Mouse (Mus musculus) kidney, adult 2 months (tissue): Measurements from ENCODE around the gene Sympk. TPM values are rescaled to one million over a fixed set of nuclear protein-coding genes. Genes with fewer than 3 reads are reported as not detected.

Experiments
- DNase-seq: peaks from one replicate; pipeline ENCODE4 v3.0.0; 2021
- H3K27ac ChIP-seq: fragments of 200-500 bp; 2 replicates; pipeline ENCODE4 v1.5.1; 2012; ENCODE audit warnings: low read depth, low read length, control low read depth, inconsistent platforms; ENCODE audit not compliant: insufficient read depth
- H3K27me3 ChIP-seq: fragments of 200-500 bp; replicated peaks from 2 replicates; pipeline ENCODE4 v1.6.1; 2012; ENCODE audit warnings: mild to moderate bottlenecking, moderate library complexity, low read length, inconsistent platforms; ENCODE audit not compliant: control insufficient read depth, insufficient read depth
- H3K36me3 ChIP-seq: fragments of 200-500 bp; 2 replicates; pipeline ENCODE4 v1.6.1; 2012; ENCODE audit warnings: mild to moderate bottlenecking, moderate library complexity, low read length, inconsistent platforms; ENCODE audit not compliant: control insufficient read depth, insufficient read depth
- H3K4me1 ChIP-seq: fragments of 200-500 bp; 2 replicates; pipeline ENCODE4 v1.6.1; 2011; ENCODE audit warnings: low read length; ENCODE audit not compliant: control insufficient read depth, insufficient read depth
- H3K4me3 ChIP-seq: fragments of 200-500 bp; 2 replicates; pipeline ENCODE4 v1.5.1; 2011; ENCODE audit warnings: mild to moderate bottlenecking, low read depth, low read length, control low read depth; ENCODE audit not compliant: insufficient read depth
- CTCF ChIP-seq: fragments of 200-500 bp; conservative IDR thresholded peaks from 2 replicates; pipeline ENCODE4 v1.5.1; 2011; ENCODE audit warnings: low read depth, mild to moderate bottlenecking, control low read depth, low read length, moderate library complexity, mixed read lengths; ENCODE audit not compliant: insufficient read depth, insufficient read length
- POLR2A ChIP-seq: fragments of 200-500 bp; IDR thresholded peaks from one replicate; pipeline ENCODE4 v1.6.1; 2011; ENCODE audit warnings: low read depth, low read length, control low read depth
- WGBS: fragments of 180-500 bp; shearing (Covaris S2); methylation state at CpG from one replicate; pipeline ENCODE4 v1.1.7; 2018; 5-methylcytosine and 5-hydroxymethylcytosine counted together
- polyA plus RNA-seq: library from polyadenylated mRNA; depleted of rRNA; stranded (reverse); fragments of >200 nt; gene quantifications from 2 replicates; pipeline ENCODE4 v1.2.3, GENCODE M21; 2012

The Sympk gene
- polyA plus RNA-seq, 1 experiment = 59.8 TPM

- no peaks in the 10 kb centered on the region for H3K27me3 ChIP-seq
- 35% methylated on average over 10 of the region's 10 CpGs for WGBS
- H3K4me3 ChIP-seq = peak within 1 kb of the TSS; percentile 49
- no peak for DNase-seq
- peak within 1 kb of the TSS; percentile 42 for H3K27ac ChIP-seq
- H3K4me1 ChIP-seq = peaks cover 4% of the 10 kb centered on the region; the same call in 1 of the 2 replicates
- TF ChIP-seq POLR2A = no peak
- no peak for TF ChIP-seq CTCF
- no peaks in the 10 kb centered on the region for H3K36me3 ChIP-seq
These were observed 59.5 kb downstream of the Sympk start, which contains the start of gene Dmpk for GRCm38 (mm10) chr7:19083701-19084100. Dmpk (plus strand) TSS chr7:19083849.

DNA sequence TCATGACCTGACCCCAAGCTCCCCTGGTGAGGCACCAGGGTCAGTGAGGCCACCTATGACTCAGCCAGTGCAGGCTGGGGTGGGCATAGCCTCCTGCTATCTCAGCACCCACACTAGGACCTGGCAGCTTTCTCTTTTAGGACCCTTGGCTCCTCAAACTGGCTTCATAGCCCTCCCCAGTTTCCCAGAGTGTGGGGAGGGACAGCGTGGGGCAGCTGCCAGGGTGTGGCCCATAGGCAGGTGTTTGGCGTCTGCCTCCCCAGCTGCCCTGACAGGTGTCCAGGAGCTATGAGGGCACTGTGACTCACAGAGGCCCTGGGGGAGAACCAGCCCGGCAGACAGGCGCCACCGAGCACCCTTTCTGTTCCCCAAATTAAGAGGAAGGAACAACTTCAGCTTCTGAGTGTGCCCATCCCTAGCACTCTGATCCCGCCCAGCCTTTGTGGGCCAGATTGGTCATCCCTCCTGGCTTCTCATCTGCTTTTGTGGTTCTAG, 60.1 kb downstream of the Sympk start:
- Histone ChIP-seq H3K27me3 (no peaks in the 10 kb centered on the region), H3K4me3 (peak overlapping the region; percentile 49), H3K36me3 (no peaks in the 10 kb centered on the region), H3K27ac (0 out of 2 replicates have a peak overlapping the region, but pooled peaks have one; percentile 42), H3K4me1 (peaks cover 4% of the 10 kb centered on the region; the same call in 1 of the 2 replicates)
- DNase-seq = no peak
- TF ChIP-seq POLR2A (no peak), CTCF (no peak)
- WGBS = 46% methylated on average over 6 of the region's 6 CpGs

DNA sequence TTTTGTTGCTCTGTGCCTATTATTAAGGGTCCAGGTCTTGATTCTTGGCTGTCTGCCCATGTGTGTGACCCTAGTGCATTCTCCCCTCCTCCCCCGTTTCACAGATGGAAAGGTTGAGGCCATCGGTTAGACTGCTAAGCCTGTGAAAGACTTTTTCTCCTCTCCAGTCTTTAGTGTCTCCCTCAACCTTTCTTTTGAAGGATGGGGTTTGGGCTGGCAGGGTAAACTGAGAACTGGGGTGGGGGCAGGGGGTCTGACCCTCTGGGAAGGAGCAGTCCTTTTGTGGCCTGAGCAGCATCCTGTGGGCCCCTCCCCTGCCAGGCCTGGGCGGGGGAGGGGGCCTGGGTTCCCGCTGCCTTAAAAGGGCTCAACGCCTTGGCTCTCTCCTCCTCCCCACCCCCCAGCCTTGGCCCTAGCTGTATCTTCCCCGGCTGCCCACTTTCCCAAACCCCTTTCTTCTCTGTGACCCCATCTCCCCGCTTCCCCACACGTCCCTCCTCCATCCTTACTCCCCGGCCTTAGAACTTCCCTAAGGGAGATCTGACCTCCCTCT, 60.8 kb downstream of the Sympk start:
- Histone ChIP-seq H3K27ac (no peak overlapping the region), H3K4me1 (peaks cover 4% of the 10 kb centered on the region; the same call in 1 of the 2 replicates), H3K27me3 (no peaks in the 10 kb centered on the region), H3K36me3 (no peaks in the 10 kb centered on the region), H3K4me3 (peak overlapping the region; percentile 7; the same call in 1 of the 2 replicates)
- no peak for DNase-seq
- WGBS = 29% methylated on average over 9 of the region's 9 CpGs
- TF ChIP-seq POLR2A (no peak), CTCF (no peak)

DNA sequence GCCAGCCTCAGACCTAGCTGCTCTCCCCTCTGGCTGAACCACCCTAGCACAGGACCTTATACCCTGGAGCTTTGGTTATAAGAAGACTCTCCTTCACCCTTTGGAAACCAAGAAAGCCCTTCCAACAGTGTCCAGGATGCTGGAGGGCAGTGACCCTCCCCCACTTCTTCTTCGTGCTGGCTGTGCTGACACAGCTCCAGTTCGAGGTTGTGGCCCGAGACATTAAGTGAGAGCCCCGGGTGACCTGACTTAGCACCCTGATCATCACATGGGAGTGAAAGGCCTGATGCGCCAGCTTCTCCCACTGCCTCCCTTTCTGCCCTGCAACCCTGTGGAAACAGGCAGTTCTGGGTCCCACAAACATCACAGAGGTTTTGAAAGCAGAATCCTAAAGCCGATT, 61.3 kb downstream of the Sympk start:
- 0 out of 2 replicates have a peak overlapping the region, but pooled peaks have one; percentile 10 for H3K27ac ChIP-seq
- TF ChIP-seq POLR2A = no peak
- no peak for TF ChIP-seq CTCF
- H3K4me3 ChIP-seq = peak overlapping the region; percentile 1
- H3K27me3 ChIP-seq = no peaks in the 10 kb centered on the region
- H3K36me3 ChIP-seq = no peaks in the 10 kb centered on the region
- H3K4me1 ChIP-seq = peaks cover 4% of the 10 kb centered on the region; the same call in 1 of the 2 replicates
- DNase-seq = peak; percentile 41
- 13% methylated on average over 6 of the region's 6 CpGs for WGBS

- no peaks in the 10 kb centered on the region for H3K36me3 ChIP-seq
- TF ChIP-seq POLR2A (no peak), CTCF (no peak)
- peak overlapping the region; percentile 1; the same call in 1 of the 2 replicates for H3K4me3 ChIP-seq
- no peak overlapping the region for H3K27ac ChIP-seq
- H3K4me1 ChIP-seq = peaks cover 4% of the 10 kb centered on the region; the same call in 1 of the 2 replicates
- no peaks in the 10 kb centered on the region for H3K27me3 ChIP-seq
- DNase-seq = peak; percentile 67
- 17% methylated on average over 14 of the region's 14 CpGs for WGBS
These were observed 61.9 kb downstream of the Sympk start for GRCm38 (mm10) chr7:19086042-19086441.

DNA sequence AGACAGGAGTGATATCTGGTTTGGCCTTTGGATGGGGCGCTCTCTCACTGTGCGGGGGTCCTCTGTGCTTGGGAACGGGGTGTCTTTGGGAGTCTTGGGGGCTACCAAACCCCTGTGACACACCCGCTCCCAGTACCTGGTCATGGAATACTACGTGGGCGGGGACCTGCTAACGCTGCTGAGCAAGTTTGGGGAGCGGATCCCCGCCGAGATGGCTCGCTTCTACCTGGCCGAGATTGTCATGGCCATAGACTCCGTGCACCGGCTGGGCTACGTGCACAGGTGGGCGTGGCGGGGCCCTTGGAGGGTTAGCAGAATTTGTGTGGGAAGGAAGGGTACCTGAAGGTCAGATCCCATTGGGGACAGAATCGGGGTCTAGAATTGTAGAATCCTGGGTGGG, 62.6 kb downstream of the Sympk start:
- WGBS = 78% methylated on average over 18 of the region's 18 CpGs
- no peak overlapping the region for H3K27ac ChIP-seq
- H3K4me3 ChIP-seq = no peak overlapping the region
- no peak for TF ChIP-seq POLR2A
- TF ChIP-seq CTCF = no peak
- no peak for DNase-seq
- no peaks in the 10 kb centered on the region for H3K36me3 ChIP-seq
- H3K27me3 ChIP-seq = no peaks in the 10 kb centered on the region
- H3K4me1 ChIP-seq = peaks cover 4% of the 10 kb centered on the region; the same call in 1 of the 2 replicates

DNA sequence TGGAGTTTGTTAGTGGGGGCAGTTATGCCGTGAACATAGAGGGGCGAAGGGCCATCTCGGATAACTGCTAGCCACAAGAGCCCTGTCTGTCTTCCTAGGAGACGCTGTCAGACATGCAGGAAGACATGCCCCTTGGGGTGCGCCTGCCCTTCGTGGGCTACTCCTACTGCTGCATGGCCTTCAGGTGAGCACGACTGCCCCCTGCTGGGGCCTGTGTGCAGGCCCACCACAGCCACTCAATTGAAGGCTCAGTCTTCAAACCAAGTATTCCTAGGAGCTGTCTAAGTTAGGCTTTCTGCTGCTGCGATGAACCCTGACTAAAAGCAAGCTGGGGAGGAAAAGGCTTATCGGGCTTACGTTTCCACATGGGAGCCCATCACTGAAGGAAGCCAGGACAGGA, 64.6 kb downstream of the Sympk start:
- no peak overlapping the region for H3K4me3 ChIP-seq
- H3K27me3 ChIP-seq = no peaks in the 10 kb centered on the region
- peak; percentile 64 for DNase-seq
- H3K36me3 ChIP-seq = no peaks in the 10 kb centered on the region
- H3K27ac ChIP-seq = no peak overlapping the region
- 0 out of 2 replicates have a peak, but pooled peaks cover 4% of the 10 kb centered on the region for H3K4me1 ChIP-seq
- TF ChIP-seq POLR2A = no peak
- peak; percentile 73 for TF ChIP-seq CTCF
- 42% methylated on average over 10 of the region's 10 CpGs for WGBS
